Mouse (Mus musculus): ENCODE measurements around the gene Osm. TPM values are rescaled to one million over a fixed set of nuclear protein-coding genes. Genes with fewer than 3 reads are reported as not detected.

Gene Osm
- polyA plus RNA-seq, 1 experiment = 0.05 TPM

DNA sequence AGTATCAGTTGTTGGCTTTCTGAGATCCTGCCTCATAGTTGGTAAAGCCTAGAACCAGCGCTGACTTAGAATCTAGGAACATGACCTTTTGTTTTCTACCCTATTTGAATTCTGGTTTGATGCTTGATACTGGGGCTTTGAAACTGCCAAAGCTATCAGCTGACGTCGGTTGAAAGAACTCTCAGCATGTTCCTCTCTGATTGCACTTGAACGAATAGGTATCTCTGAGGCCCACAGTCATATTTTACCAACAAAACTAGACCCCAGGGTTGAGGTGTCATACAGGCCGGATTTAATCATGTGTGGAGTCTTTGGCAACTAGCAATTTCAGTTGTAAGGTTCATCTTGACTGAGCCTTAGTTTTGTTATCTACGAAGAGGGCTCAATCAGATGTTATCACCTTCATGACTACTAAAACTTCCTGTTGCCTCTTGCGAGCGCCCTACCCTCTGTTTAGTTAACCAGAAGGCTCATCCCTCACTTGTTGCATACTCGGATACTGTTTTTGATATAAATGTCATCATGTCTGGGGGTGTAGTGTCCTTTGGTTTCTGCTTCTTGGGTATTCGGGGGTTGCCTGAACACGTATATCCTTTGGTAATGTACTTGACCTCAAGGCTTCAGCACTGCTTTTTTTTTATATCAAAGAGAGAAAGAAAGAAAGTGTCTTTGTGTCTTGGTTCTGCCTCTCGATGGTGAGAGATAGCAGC, 33.1 kb upstream of the Osm start:
- TF ChIP-seq CTCF (IDR thresholded peaks at IDR 0.05; ENCODE audit: borderline replicate concordance, extremely low read depth, insufficient read depth, insufficient read length) (no peak), POLR2A (IDR thresholded peaks at IDR 0.05; ENCODE audit: borderline replicate concordance, extremely low read depth, insufficient read depth, insufficient read length, poor library complexity, severe bottlenecking) (no peak)
- DNase-seq (ENCODE audit: low read depth) = no peak

DNA sequence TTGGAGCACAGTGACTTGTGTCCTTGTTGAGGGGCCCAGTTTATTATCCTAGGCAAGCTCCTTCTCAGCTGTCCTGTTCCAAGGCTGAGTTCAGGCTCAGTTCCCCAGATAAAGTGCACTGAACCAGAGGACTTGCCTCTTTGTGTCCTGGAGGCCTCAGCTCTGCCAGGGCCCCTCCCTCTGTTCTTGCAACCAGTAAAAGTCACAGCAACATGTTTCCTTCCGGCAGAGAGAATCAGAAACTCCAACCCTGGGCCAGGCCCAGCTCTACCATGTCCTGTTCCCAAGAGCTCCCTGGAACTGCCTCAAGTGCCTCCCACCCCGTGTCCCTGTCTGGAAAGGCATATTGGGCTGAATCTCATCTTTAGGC, 32.5 kb upstream of the Osm start:
- no peak for DNase-seq (ENCODE audit: low read depth)
- TF ChIP-seq CTCF (IDR thresholded peaks at IDR 0.05; ENCODE audit: borderline replicate concordance, extremely low read depth, insufficient read depth, insufficient read length) = no peak
- TF ChIP-seq POLR2A (IDR thresholded peaks at IDR 0.05; ENCODE audit: borderline replicate concordance, extremely low read depth, insufficient read depth, insufficient read length, poor library complexity, severe bottlenecking) = no peak

DNA sequence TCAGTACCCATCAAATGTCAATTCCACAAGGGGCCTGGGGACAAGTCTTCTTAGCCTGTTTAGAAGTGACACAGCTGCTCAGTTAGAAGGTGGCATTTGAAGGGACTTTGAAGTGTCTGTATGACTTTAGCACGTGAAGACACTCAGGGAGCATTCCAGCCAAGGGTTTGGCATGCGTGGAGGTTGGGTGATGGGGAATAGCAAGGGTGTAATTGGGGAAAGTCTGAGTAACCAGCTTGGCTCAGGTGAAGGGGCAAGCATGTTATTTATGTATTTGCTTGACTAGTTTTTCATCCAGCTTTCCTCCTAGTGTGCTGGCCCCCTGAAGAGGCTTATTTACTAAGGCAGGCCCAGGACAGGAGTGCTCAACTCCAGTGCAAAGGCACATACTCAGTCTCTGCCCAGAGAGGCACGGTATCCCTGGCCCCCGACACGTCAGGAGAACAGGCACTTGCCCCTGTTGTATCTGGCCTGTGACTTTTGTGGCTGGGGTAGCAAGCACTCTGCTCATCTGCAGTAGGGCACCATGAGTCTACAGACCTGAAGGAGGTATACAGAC, 31.0 kb upstream of the Osm start:
- TF ChIP-seq CTCF (IDR thresholded peaks at IDR 0.05; ENCODE audit: borderline replicate concordance, extremely low read depth, insufficient read depth, insufficient read length) = no peak
- TF ChIP-seq POLR2A (IDR thresholded peaks at IDR 0.05; ENCODE audit: borderline replicate concordance, extremely low read depth, insufficient read depth, insufficient read length, poor library complexity, severe bottlenecking) = no peak
- no peak for DNase-seq (ENCODE audit: low read depth)

DNA sequence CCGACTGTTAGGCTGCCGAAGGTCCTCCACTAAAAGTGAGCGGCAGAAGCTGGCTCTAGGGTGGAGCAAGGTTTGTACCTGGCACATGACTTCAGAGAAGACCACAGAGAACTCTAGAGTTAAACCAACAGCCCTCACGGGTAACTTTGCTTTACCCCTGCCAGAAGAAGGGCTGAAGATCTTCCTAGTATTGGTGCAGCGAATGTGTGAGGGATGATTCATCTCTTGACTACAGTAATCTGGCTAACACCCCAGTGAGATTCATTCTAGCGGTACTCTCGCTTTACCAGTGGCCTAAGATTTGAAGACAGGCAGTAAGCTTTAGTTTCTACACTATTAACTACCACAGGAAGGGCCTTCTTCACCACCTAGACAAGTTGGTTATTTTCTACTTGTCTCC, 30.3 kb upstream of the Osm start:
- no peak for TF ChIP-seq POLR2A (IDR thresholded peaks at IDR 0.05; ENCODE audit: borderline replicate concordance, extremely low read depth, insufficient read depth, insufficient read length, poor library complexity, severe bottlenecking)
- no peak for TF ChIP-seq CTCF (IDR thresholded peaks at IDR 0.05; ENCODE audit: borderline replicate concordance, extremely low read depth, insufficient read depth, insufficient read length)
- DNase-seq (ENCODE audit: low read depth) = no peak

DNA sequence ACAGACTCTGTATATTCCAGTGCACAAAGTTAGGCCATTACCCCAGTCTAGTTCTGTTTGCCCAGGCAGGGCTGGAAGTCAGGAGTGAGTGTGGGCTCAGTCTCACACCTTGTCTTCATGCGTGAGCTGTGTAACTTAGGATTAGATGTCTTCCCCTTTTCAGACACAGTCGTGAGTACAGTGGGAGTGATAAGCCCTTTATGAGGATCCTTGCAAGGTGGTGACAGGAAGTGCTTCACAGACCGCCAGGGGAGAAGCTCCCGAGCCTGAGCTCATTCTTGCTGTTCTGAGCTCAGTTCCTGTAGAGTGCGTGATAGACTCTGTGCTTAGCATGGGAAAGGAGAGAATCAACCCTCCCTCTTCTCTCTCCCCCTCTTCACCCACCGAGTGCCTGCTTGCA, 29.7 kb upstream of the Osm start:
- no peak for TF ChIP-seq CTCF (IDR thresholded peaks at IDR 0.05; ENCODE audit: borderline replicate concordance, extremely low read depth, insufficient read depth, insufficient read length)
- TF ChIP-seq POLR2A (IDR thresholded peaks at IDR 0.05; ENCODE audit: borderline replicate concordance, extremely low read depth, insufficient read depth, insufficient read length, poor library complexity, severe bottlenecking) = no peak
- DNase-seq (ENCODE audit: low read depth) = no peak

DNA sequence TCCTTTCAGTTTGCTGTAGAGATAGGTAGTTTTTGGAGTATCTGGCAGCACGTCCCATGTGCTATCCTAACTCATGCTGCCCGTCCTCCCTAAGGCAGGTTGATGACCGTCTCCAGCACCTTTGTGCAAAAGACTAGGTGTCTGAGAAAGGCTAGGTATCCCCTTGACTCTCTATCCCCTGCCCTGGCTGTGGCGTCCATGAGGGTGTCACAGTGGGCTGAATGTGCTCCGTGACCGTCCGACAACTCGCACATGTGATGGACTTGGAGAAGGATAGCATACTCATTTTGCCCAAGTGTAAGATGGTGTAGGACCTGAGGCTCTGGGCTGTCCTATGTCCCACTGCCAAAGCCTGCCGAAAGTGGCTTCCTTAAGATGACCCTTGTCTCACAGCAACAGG, 28.6 kb upstream of the Osm start:
- TF ChIP-seq POLR2A (IDR thresholded peaks at IDR 0.05; ENCODE audit: borderline replicate concordance, extremely low read depth, insufficient read depth, insufficient read length, poor library complexity, severe bottlenecking) (no peak), CTCF (IDR thresholded peaks at IDR 0.05; ENCODE audit: borderline replicate concordance, extremely low read depth, insufficient read depth, insufficient read length) (no peak)
- DNase-seq (ENCODE audit: low read depth) = no peak

DNA sequence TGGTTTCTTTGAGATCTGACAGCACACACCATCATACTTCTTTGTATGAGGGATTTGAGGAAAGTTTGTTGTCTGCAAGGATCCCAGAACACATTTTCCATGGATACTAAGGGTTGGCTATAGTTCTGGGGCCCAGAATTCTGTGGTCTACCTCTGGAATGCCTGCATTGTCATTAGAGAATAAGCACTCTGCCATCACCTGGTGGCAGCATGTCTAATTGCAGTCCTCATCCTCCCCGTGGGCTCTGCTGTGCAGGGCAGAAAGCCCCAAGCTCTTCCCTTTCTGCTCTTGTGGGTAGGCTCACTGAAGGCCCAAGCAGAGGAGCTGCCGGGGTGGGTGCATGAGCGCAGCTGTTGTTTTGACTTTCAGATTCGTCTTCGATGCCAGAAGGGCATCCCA, 26.7 kb upstream of the Osm start:
- no peak for DNase-seq (ENCODE audit: low read depth)
- peak; percentile 31; the same call in 1 of the 2 replicates for TF ChIP-seq CTCF (IDR thresholded peaks at IDR 0.05; ENCODE audit: borderline replicate concordance, extremely low read depth, insufficient read depth, insufficient read length)
- no peak for TF ChIP-seq POLR2A (IDR thresholded peaks at IDR 0.05; ENCODE audit: borderline replicate concordance, extremely low read depth, insufficient read depth, insufficient read length, poor library complexity, severe bottlenecking)

DNA sequence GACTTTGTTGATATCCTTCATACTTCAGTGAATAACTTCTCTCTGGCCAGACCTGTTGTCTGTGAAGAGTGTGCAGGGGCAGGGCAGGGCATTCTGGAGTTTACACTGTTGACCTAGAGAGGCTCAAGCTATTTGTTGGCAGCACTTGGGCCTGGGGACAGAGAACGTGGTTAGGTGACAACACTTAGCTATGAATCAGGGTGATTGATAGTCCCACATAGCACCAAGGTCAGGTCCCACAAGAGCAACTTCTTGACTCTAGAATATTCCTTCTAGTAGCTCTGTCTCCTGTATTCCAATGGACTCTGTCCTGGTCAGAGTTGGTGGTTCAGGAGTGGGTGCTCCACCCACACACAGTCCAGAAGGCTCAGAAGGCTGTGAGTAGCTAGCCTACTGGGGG, 25.4 kb upstream of the Osm start:
- no peak for TF ChIP-seq CTCF (IDR thresholded peaks at IDR 0.05; ENCODE audit: borderline replicate concordance, extremely low read depth, insufficient read depth, insufficient read length)
- TF ChIP-seq POLR2A (IDR thresholded peaks at IDR 0.05; ENCODE audit: borderline replicate concordance, extremely low read depth, insufficient read depth, insufficient read length, poor library complexity, severe bottlenecking) = no peak
- DNase-seq (ENCODE audit: low read depth) = no peak

DNA sequence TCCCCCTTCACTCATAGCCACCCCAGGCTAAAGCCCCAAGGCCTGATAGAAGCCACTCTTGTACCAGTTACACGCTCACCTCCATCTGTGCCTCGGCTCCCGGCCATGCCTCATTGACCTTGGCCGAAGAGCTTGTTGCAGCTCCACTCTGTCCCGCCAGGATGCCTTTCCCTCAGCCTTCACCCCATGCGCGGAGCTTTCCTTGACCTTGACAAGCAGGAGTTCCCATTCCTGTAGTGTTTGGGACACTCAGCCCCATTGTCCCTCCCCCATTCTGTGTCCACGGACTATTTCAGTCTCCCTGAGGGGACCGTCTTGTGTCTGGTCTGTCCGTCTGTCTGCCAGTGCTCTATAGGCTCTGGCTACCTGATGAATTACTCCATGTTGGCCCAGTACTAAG, 23.1 kb upstream of the Osm start:
- DNase-seq (ENCODE audit: low read depth) = no peak
- TF ChIP-seq CTCF (IDR thresholded peaks at IDR 0.05; ENCODE audit: borderline replicate concordance, extremely low read depth, insufficient read depth, insufficient read length) = no peak
- no peak for TF ChIP-seq POLR2A (IDR thresholded peaks at IDR 0.05; ENCODE audit: borderline replicate concordance, extremely low read depth, insufficient read depth, insufficient read length, poor library complexity, severe bottlenecking)

DNA sequence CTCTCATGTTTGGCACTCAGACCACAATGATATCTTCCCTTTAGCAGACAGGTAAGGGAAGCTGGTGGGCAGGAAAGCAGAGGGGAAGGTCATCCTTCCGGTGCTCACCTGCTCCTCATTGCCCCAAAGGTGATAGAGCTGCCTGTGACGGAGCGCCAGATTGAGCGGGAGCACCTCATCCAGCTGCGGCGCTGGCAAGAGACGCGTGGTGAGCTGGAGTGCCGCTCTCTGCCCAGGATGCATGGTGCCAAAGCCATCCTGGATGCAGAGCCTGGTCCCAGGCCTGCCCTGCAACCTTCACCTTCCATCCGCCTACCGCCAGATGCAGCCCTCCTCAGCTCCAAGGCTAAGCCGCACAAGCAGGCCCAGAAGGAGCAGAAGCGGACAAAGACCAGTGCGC, 21.6 kb upstream of the Osm start:
- no peak for TF ChIP-seq CTCF (IDR thresholded peaks at IDR 0.05; ENCODE audit: borderline replicate concordance, extremely low read depth, insufficient read depth, insufficient read length)
- TF ChIP-seq POLR2A (IDR thresholded peaks at IDR 0.05; ENCODE audit: borderline replicate concordance, extremely low read depth, insufficient read depth, insufficient read length, poor library complexity, severe bottlenecking) = no peak
- no peak for DNase-seq (ENCODE audit: low read depth)

DNA sequence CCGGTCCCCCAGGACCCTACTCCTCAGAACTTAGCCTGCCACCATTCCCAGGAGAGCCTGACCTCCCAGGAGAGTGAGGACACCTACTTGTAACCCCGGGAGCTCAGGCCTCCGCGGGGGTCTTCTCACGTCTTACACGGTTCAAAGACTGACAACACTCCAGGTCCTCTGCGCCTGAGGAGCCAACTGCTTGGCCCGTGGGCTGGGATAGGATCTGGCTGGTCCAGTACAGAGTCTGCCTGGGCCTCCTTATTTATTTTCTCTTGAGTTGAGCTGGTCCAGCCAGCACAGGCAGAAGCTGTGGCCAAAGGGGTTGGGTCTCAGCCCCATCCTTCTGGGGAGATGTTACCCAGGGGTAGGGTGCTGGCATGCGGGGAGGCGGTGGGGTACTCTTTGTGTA, 21.2 kb upstream of the Osm start:
- no peak for DNase-seq (ENCODE audit: low read depth)
- TF ChIP-seq CTCF (IDR thresholded peaks at IDR 0.05; ENCODE audit: borderline replicate concordance, extremely low read depth, insufficient read depth, insufficient read length) = no peak
- TF ChIP-seq POLR2A (IDR thresholded peaks at IDR 0.05; ENCODE audit: borderline replicate concordance, extremely low read depth, insufficient read depth, insufficient read length, poor library complexity, severe bottlenecking) = no peak
